Mouse (Mus musculus) intestine, embryonic 16.5 days (tissue): ENCODE data around the gene Limk1. TPM values are rescaled to one million over a fixed set of nuclear protein-coding genes. Genes with fewer than 3 reads are reported as not detected.

Source experiments
- ATAC-seq: fragments of 200-750 bp; cut with Nextera tagmentation; 2 replicates; pipeline ENCODE4 v1.8.0; 2017; ENCODE audit warnings: moderate TSS enrichment, moderate library complexity
- H3K27ac ChIP-seq: fragments of 300-500 bp; sonication (generic); 2 replicates; pipeline ENCODE4 v1.5.1; 2014; ENCODE audit warnings: mild to moderate bottlenecking, low read length
- H3K27me3 ChIP-seq: fragments of 300-500 bp; sonication (generic); replicated peaks from 2 replicates; pipeline ENCODE4 v1.6.1; 2014; ENCODE audit warnings: low read length, control low read depth, mixed read lengths; ENCODE audit not compliant: control insufficient read depth, insufficient read depth
- H3K36me3 ChIP-seq: fragments of 300-500 bp; sonication (generic); 2 replicates; pipeline ENCODE4 v1.6.1; 2014; ENCODE audit warnings: low read length, control low read depth; ENCODE audit not compliant: control insufficient read depth, insufficient read depth
- H3K4me1 ChIP-seq: fragments of 300-500 bp; sonication (generic); 2 replicates; pipeline ENCODE4 v1.6.1; 2014; ENCODE audit warnings: low read length, control low read depth, mixed read lengths; ENCODE audit not compliant: control insufficient read depth, insufficient read depth
- H3K4me2 ChIP-seq: fragments of 300-500 bp; sonication (generic); 2 replicates; pipeline ENCODE4 v1.6.1; 2014; ENCODE audit warnings: low read depth, low read length, control low read depth
- H3K4me3 ChIP-seq: fragments of 300-500 bp; sonication (generic); 2 replicates; pipeline ENCODE4 v1.5.1; 2014; ENCODE audit warnings: mild to moderate bottlenecking, low read length
- H3K9ac ChIP-seq: fragments of 300-500 bp; sonication (generic); 2 replicates; pipeline ENCODE4 v1.6.1; 2014; ENCODE audit warnings: low read depth, low read length
- H3K9me3 ChIP-seq: fragments of 300-500 bp; sonication (generic); 2 replicates; pipeline ENCODE4 v1.6.1; 2016; ENCODE audit warnings: low read length, control low read depth; ENCODE audit not compliant: control insufficient read depth
- WGBS: fragments of 180-500 bp; shearing (Covaris S2); extraction: QIAGEN DNeasy Blood & Tissue Kit; methylation state at CpG from one replicate; pipeline ENCODE4 v1.1.7; 2014; 5-methylcytosine and 5-hydroxymethylcytosine counted together
- polyA plus RNA-seq: library from polyadenylated mRNA; unstranded; fragments of >200 nt; fragmentation: Nextera tagmentation; extraction: Ambion mirVana; gene quantifications from 2 replicates; pipeline ENCODE4 v1.2.1, GENCODE M21; 2015

Gene Limk1
- polyA plus RNA-seq, 1 experiment from 2014 or later: 3.8 TPM

GRCm38 (mm10) chr5:134629508-134629907 is 58.9 kb downstream of the Limk1 start:
- H3K27me3 ChIP-seq: no peaks in the 10 kb centered on the region
- no peak overlapping the region for H3K4me2 ChIP-seq
- H3K9me3 ChIP-seq: no peaks in the 10 kb centered on the region
- peaks cover 15% of the 10 kb centered on the region for H3K36me3 ChIP-seq
- peak; percentile 57 for ATAC-seq
- no peak overlapping the region for H3K9ac ChIP-seq
- 49% methylated on average over 4 of the region's 4 CpGs for WGBS
- H3K27ac ChIP-seq: peak overlapping the region; percentile 5; the same call in 1 of the 2 replicates
- peaks cover 8% of the 10 kb centered on the region; the same call in 1 of the 2 replicates for H3K4me1 ChIP-seq
- H3K4me3 ChIP-seq: no peak overlapping the region

- Histone ChIP-seq H3K9ac (no peak overlapping the region), H3K27me3 (no peaks in the 10 kb centered on the region), H3K4me2 (no peak overlapping the region), H3K36me3 (peaks cover 57% of the 10 kb centered on the region), H3K9me3 (no peaks in the 10 kb centered on the region), H3K4me1 (no peaks in the 10 kb centered on the region), H3K27ac (no peak overlapping the region), H3K4me3 (no peak overlapping the region)
- 71% methylated on average over 2 of the region's 2 CpGs for WGBS
- ATAC-seq: no peak
Measured at GRCm38 (mm10) chr5:134622069-134622468, 66.3 kb downstream of the Limk1 start.

GRCm38 (mm10) chr5:134621099-134621640 is 67.2 kb downstream of the Limk1 start:
- no peak overlapping the region for H3K4me3 ChIP-seq
- H3K9ac ChIP-seq: no peak overlapping the region
- H3K9me3 ChIP-seq: no peaks in the 10 kb centered on the region
- no peak overlapping the region for H3K4me2 ChIP-seq
- H3K4me1 ChIP-seq: no peaks in the 10 kb centered on the region
- H3K27me3 ChIP-seq: no peaks in the 10 kb centered on the region
- WGBS: 89% methylated on average over 16 of the region's 16 CpGs
- no peak for ATAC-seq
- peaks cover 57% of the 10 kb centered on the region for H3K36me3 ChIP-seq
- no peak overlapping the region for H3K27ac ChIP-seq

GRCm38 (mm10) chr5:134620457-134620856 is 67.9 kb downstream of the Limk1 start:
- 94% methylated on average over 9 of the region's 9 CpGs for WGBS
- H3K9ac ChIP-seq: no peak overlapping the region
- no peaks in the 10 kb centered on the region for H3K9me3 ChIP-seq
- H3K4me3 ChIP-seq: no peak overlapping the region
- no peaks in the 10 kb centered on the region for H3K27me3 ChIP-seq
- no peak overlapping the region for H3K27ac ChIP-seq
- H3K4me1 ChIP-seq: no peaks in the 10 kb centered on the region
- H3K36me3 ChIP-seq: peaks cover 56% of the 10 kb centered on the region
- H3K4me2 ChIP-seq: no peak overlapping the region
- no peak for ATAC-seq

- Histone ChIP-seq H3K9me3 (no peaks in the 10 kb centered on the region), H3K27ac (no peak overlapping the region), H3K4me3 (no peak overlapping the region), H3K27me3 (no peaks in the 10 kb centered on the region), H3K9ac (no peak overlapping the region), H3K4me2 (no peak overlapping the region), H3K36me3 (peaks cover 35% of the 10 kb centered on the region), H3K4me1 (no peaks in the 10 kb centered on the region; the same call in 1 of the 2 replicates)
- ATAC-seq: peak; percentile 41
- WGBS: 66% methylated on average over 3 of the region's 3 CpGs
Measured at GRCm38 (mm10) chr5:134617071-134617470, 71.3 kb downstream of the Limk1 start.

- no peak overlapping the region for H3K27ac ChIP-seq
- no peak overlapping the region for H3K4me3 ChIP-seq
- ATAC-seq: no peak
- WGBS: 72% methylated on average over 4 of the region's 4 CpGs
- peaks cover 6% of the 10 kb centered on the region; the same call in 1 of the 2 replicates for H3K4me1 ChIP-seq
- no peak overlapping the region for H3K4me2 ChIP-seq
- no peaks in the 10 kb centered on the region for H3K27me3 ChIP-seq
- H3K9me3 ChIP-seq: no peaks in the 10 kb centered on the region
- H3K36me3 ChIP-seq: peaks cover 23% of the 10 kb centered on the region
- H3K9ac ChIP-seq: no peak overlapping the region
Measured at GRCm38 (mm10) chr5:134615780-134616179, 72.6 kb downstream of the Limk1 start.

- Histone ChIP-seq H3K4me2 (no peak overlapping the region), H3K9ac (no peak overlapping the region), H3K9me3 (no peaks in the 10 kb centered on the region), H3K4me3 (no peak overlapping the region), H3K36me3 (peaks cover 19% of the 10 kb centered on the region), H3K27ac (no peak overlapping the region), H3K27me3 (no peaks in the 10 kb centered on the region), H3K4me1 (peaks cover 6% of the 10 kb centered on the region; the same call in 1 of the 2 replicates)
- 84% methylated on average over 8 of the region's 8 CpGs for whole genome bisulfite sequencing
- ATAC-seq: no peak
Measured at GRCm38 (mm10) chr5:134615380-134615779, 73.0 kb downstream of the Limk1 start.

- H3K9ac ChIP-seq: no peak within 1 kb of the TSS
- WGBS: 82% methylated on average over 7 of the region's 7 CpGs
- ATAC-seq: no peak
- H3K4me1 ChIP-seq: peaks cover 6% of the 10 kb centered on the region; the same call in 1 of the 2 replicates
- H3K9me3 ChIP-seq: no peaks in the 10 kb centered on the region
- no peak within 1 kb of the TSS for H3K4me2 ChIP-seq
- H3K27me3 ChIP-seq: no peaks in the 10 kb centered on the region
- no peak within 1 kb of the TSS for H3K4me3 ChIP-seq
- no peak within 1 kb of the TSS for H3K27ac ChIP-seq
- H3K36me3 ChIP-seq: peaks cover 15% of the 10 kb centered on the region
Measured at GRCm38 (mm10) chr5:134614802-134615201, 73.6 kb downstream of the Limk1 start, which contains the start of gene Lat2. Lat2 (minus strand) TSS chr5:134615025.

GRCm38 (mm10) chr5:134614296-134614695 is 74.1 kb downstream of the Limk1 start:
- Histone ChIP-seq H3K4me2 (no peak overlapping the region), H3K36me3 (peaks cover 11% of the 10 kb centered on the region), H3K9me3 (no peaks in the 10 kb centered on the region), H3K4me3 (no peak overlapping the region), H3K27me3 (no peaks in the 10 kb centered on the region), H3K9ac (no peak overlapping the region), H3K4me1 (peaks cover 6% of the 10 kb centered on the region; the same call in 1 of the 2 replicates), H3K27ac (no peak overlapping the region)
- 88% methylated on average over 8 of the region's 8 CpGs for WGBS
- no peak for ATAC-seq

GRCm38 (mm10) chr5:134613727-134614126 is 74.7 kb downstream of the Limk1 start:
- no peak overlapping the region for H3K4me2 ChIP-seq
- H3K27ac ChIP-seq: no peak overlapping the region
- H3K4me1 ChIP-seq: peaks cover 6% of the 10 kb centered on the region; the same call in 1 of the 2 replicates
- H3K9ac ChIP-seq: no peak overlapping the region
- ATAC-seq: no peak
- peaks cover 7% of the 10 kb centered on the region for H3K36me3 ChIP-seq
- no peaks in the 10 kb centered on the region for H3K9me3 ChIP-seq
- 86% methylated on average over 9 of the region's 9 CpGs for WGBS
- no peaks in the 10 kb centered on the region for H3K27me3 ChIP-seq
- H3K4me3 ChIP-seq: no peak overlapping the region
